In genomic region chr12:102637235-102637634, GRCm38 (mm10) we compare ENCODE assay signal across 13 mouse cellular contexts.
"Had no signal": no experiment of that assay in that cellular context is flagged by ENCODE, and none has a peak within 500 bp of the region (broad histone marks: within the 10 kb centered on the region; RNA-seq: fewer than 3 reads in every experiment).

No protein-coding gene starts in this region.

- H3K27ac ChIP-seq: limb, embryonic 12.5 days; liver, embryonic 13.5 days; lung, embryonic 15.5 days; macrophage; midbrain, embryonic 12.5 days; stomach, postnatal 0 days had no signal

- H3K9me3 ChIP-seq: limb, embryonic 12.5 days; liver, embryonic 13.5 days; lung, embryonic 15.5 days; megakaryocyte, embryonic 14.5 days; midbrain, embryonic 12.5 days had no signal

- H3K36me3 ChIP-seq: limb, embryonic 12.5 days; liver, embryonic 13.5 days; lung, embryonic 15.5 days; midbrain, embryonic 12.5 days had no signal

- H3K27me3 ChIP-seq: limb, embryonic 12.5 days; liver, embryonic 13.5 days; lung, embryonic 15.5 days; megakaryocyte, embryonic 14.5 days; midbrain, embryonic 12.5 days had no signal

- ATAC-seq: liver, postnatal 0 days had no signal

- H3K4me3 ChIP-seq: limb, embryonic 12.5 days; liver, embryonic 13.5 days; lung, embryonic 15.5 days; megakaryocyte, embryonic 14.5 days; midbrain, embryonic 12.5 days had no signal

- DNase-seq: kidney, adult 8-10 months; kidney, postnatal 25 days; liver; liver, embryonic 13.5 days; liver, postnatal 0 days; lung, postnatal 14 days; thymus, postnatal 4 days had no signal
